Mouse (Mus musculus): Measurements from ENCODE around the gene Ushbp1. TPM values are rescaled to one million over a fixed set of nuclear protein-coding genes. Genes with fewer than 3 reads are reported as not detected.
"Not testable (repeated sequence)": the region's sequence is repeated elsewhere in the genome, so short reads cannot be mapped to it uniquely, and the experiment has no call there.

The Ushbp1 gene
- total RNA-seq, 2 experiments from 2014 or later, result 14.0 to 16.5 TPM

- no peak for DNase-seq (ENCODE audit: low spot score in 2 of 2)
Observed at GRCm38 (mm10) chr8:71372427-71372826, 23.2 kb downstream of the Ushbp1 start.

- peak; percentile 98 to 99 for DNase-seq (ENCODE audit: low spot score in 2 of 2)
Observed at GRCm38 (mm10) chr8:71371236-71371848, 24.3 kb downstream of the Ushbp1 start, which contains the start of gene Ocel1. TSS of gene Ocel1 (plus strand) at chr8:71371298.

GRCm38 (mm10) chr8:71370711-71371235, 24.8 kb downstream of the Ushbp1 start:
- no peak for DNase-seq (ENCODE audit: low spot score in 2 of 2)

GRCm38 (mm10) chr8:71369040-71369718, 26.4 kb downstream of the Ushbp1 start:
- no peak for DNase-seq (ENCODE audit: low spot score in 2 of 2)

GRCm38 (mm10) chr8:71368366-71368765, 27.2 kb downstream of the Ushbp1 start:
- no peak for DNase-seq (ENCODE audit: low spot score in 2 of 2)

- peak in 1 of 2 experiments; percentile 26 for DNase-seq (ENCODE audit: low spot score in 2 of 2)
Observed at GRCm38 (mm10) chr8:71367529-71368176, 27.9 kb downstream of the Ushbp1 start.

GRCm38 (mm10) chr8:71366771-71367528, 28.7 kb downstream of the Ushbp1 start, which contains the start of gene Use1:
TSS of gene Use1 (plus strand) at chr8:71366848.
- DNase-seq (ENCODE audit: low spot score in 2 of 2), result peak; percentile 85 to 88

GRCm38 (mm10) chr8:71358026-71358425, 37.6 kb downstream of the Ushbp1 start:
- DNase-seq (ENCODE audit: low spot score in 2 of 2), result no peak

GRCm38 (mm10) chr8:71351520-71351919, 44.1 kb downstream of the Ushbp1 start:
- DNase-seq (ENCODE audit: low spot score in 2 of 2), result no peak

- no peak for DNase-seq (ENCODE audit: low spot score in 2 of 2)
Observed at GRCm38 (mm10) chr8:71351117-71351516, 44.5 kb downstream of the Ushbp1 start.

GRCm38 (mm10) chr8:71346581-71346980, 49.0 kb downstream of the Ushbp1 start:
- DNase-seq (ENCODE audit: low spot score in 2 of 2), result no peak

GRCm38 (mm10) chr8:71340625-71341024, 55.0 kb downstream of the Ushbp1 start:
- DNase-seq (ENCODE audit: low spot score in 2 of 2), result peak in 1 of 2 experiments; percentile 37

- DNase-seq (ENCODE audit: low spot score in 2 of 2), result not testable (repeated sequence)
Observed at GRCm38 (mm10) chr8:71337834-71338233, 57.8 kb downstream of the Ushbp1 start.

Other genes starting within 250 kb of the Ushbp1 start
- gene Myo9b, start 123.1 kb downstream of the Ushbp1 start, total RNA-seq (2021), result 10 to 100 TPM; 32.3 to 33.9 TPM
- 10 to 100 TPM; 11.1 to 12.8 TPM for gene Haus8, start 122.9 kb downstream of the Ushbp1 start, total RNA-seq (2021)
- 100 to 1,000 TPM; 203 to 204 TPM for gene Use1, start 29.0 kb downstream of the Ushbp1 start, total RNA-seq (2021)
- 10 to 100 TPM; 14.4 to 18.6 TPM for gene Ocel1, start 24.5 kb downstream of the Ushbp1 start, total RNA-seq (2021)
- gene Nr2f6, start 13.8 kb downstream of the Ushbp1 start, total RNA-seq (2021), result 10 to 100 TPM; 63.9 to 76.0 TPM
- gene Babam1, start 1.1 kb upstream of the Ushbp1 start, total RNA-seq (2021), result 100 to 1,000 TPM in 1 of 2 experiments, 10 to 100 TPM in 1; 97.9 to 107 TPM
- under 1 TPM; 0.33 to 0.48 TPM for gene Ankle1, start 10.2 kb upstream of the Ushbp1 start, total RNA-seq (2021)
- gene Abhd8, start 67.9 kb upstream of the Ushbp1 start, total RNA-seq (2021), result 10 to 100 TPM; 43.5 to 72.2 TPM
- gene Mrpl34, start 69.2 kb upstream of the Ushbp1 start, total RNA-seq (2021), result 100 to 1,000 TPM; 103 to 130 TPM
- 10 to 100 TPM; 63.8 to 67.8 TPM for gene Dda1, start 73.4 kb upstream of the Ushbp1 start, total RNA-seq (2021)
- gene Ano8, start 90.2 kb upstream of the Ushbp1 start, total RNA-seq (2021), result 10 to 100 TPM; 13.6 to 13.9 TPM
- gene Gtpbp3, start 92.3 kb upstream of the Ushbp1 start, total RNA-seq (2021), result 10 to 100 TPM; 19.0 to 22.8 TPM
- gene Plvap, start 116.0 kb upstream of the Ushbp1 start, total RNA-seq (2021), result 100 to 1,000 TPM; 139 to 206 TPM
- gene Ccdc194, start 129.9 kb upstream of the Ushbp1 start, total RNA-seq (2021), result not detected
- 10 to 100 TPM; 64.5 to 77.9 TPM for gene Bst2, start 141.7 kb upstream of the Ushbp1 start, total RNA-seq (2021)
- gene Mvb12a, start 147.1 kb upstream of the Ushbp1 start, total RNA-seq (2021), result 10 to 100 TPM; 64.6 to 72.0 TPM
- 1 to 10 TPM; 3.6 to 7.4 TPM for gene Tmem221, start 163.1 kb upstream of the Ushbp1 start, total RNA-seq (2021)
- gene Nxnl1, start 170.8 kb upstream of the Ushbp1 start, total RNA-seq (2021), result 1 to 10 TPM in 1 of 2 experiments, under 1 TPM in 1; 0.64 to 1.0 TPM
- 100 to 1,000 TPM; 141 to 234 TPM for gene Slc27a1, start 173.1 kb upstream of the Ushbp1 start, total RNA-seq (2021)
- gene Pgls, start 196.4 kb upstream of the Ushbp1 start, total RNA-seq (2021), result 100 to 1,000 TPM; 122 to 137 TPM
- 1 to 10 TPM; 2.9 to 3.5 TPM for gene Fam129c, start 201.8 kb upstream of the Ushbp1 start, total RNA-seq (2021)
- 10 to 100 TPM; 48.4 to 61.1 TPM for gene Colgalt1, start 215.2 kb upstream of the Ushbp1 start, total RNA-seq (2021)

Measured in adrenal gland, adult 18-20 months (tissue).